In the genomic region with DNA sequence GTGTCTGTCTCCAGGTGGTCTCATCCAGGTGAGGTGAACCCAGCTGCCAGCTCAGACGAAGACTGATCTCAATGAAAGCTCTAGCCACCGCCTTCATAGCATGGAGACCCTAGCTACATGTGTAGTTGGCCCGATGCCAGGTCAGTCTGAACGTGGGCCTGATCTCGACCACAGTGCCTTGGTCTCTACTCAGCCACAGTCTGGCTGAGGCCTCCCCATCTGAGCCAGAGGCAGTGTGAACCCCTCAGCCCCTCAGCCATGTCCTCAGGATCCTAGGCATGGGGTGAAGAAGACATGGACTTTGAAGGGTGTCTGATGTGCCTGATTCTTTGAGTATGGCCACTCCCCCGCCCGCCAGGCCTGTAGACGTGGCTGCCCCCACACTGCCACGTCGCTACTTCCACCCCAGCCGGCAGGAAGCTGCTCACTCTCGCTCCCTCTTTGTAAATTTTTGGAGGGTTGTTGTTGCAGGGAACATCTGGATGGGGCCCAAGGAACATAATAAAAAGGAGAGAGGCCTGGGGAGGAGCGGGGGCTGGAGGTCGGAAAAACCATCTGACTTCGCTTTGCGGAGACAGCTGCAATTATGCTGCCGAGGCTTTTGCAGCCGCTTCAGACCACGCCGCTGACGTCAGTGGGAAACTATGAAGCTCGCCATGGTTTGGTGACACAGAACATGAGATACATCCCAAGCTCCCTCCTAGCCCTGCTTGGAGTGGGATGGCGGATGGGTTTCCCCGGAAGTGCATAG, we compare ENCODE assay signal across 8 mouse cellular contexts.
DNase-seq lines count a peak whose midpoint lies in the region; ATAC-seq lines count a peak whose summit lies in the region.

No protein-coding gene starts in this region.

- H3K9me3 ChIP-seq in forebrain, embryonic 10.5 days: no peaks in the 10 kb centered on the region
- H3K9me3 ChIP-seq in forebrain, embryonic 11.5 days (ENCODE audit: control insufficient read depth, low read length): no peaks in the 10 kb centered on the region
- no peaks in the 10 kb centered on the region for H3K9me3 ChIP-seq in intestine, embryonic 15.5 days

- 82% methylated on average over 24 of the region's 24 CpGs for WGBS in forebrain, embryonic 10.5 days
- WGBS in forebrain, embryonic 11.5 days: 77% methylated on average over 24 of the region's 24 CpGs
- 41% methylated on average over 24 of the region's 24 CpGs for WGBS in intestine, embryonic 15.5 days

- H3K27ac ChIP-seq in forebrain, embryonic 10.5 days: peak overlapping the region; percentile 60
- no peak overlapping the region for H3K27ac ChIP-seq in forebrain, embryonic 11.5 days (ENCODE audit: low read depth, low read length)
- peak overlapping the region; percentile 95 for H3K27ac ChIP-seq in intestine, embryonic 15.5 days

- DNase-seq in forebrain, embryonic 10.5 days (ENCODE audit: extremely low spot score, low spot score): no peak
- DNase-seq in forebrain, embryonic 11.5 days (ENCODE audit: low spot score): no peak
- DNase-seq in forelimb bud, embryonic 11.5 days (ENCODE audit: low read depth, low spot score): peak; percentile 79
- DNase-seq in lung, postnatal 25 days (ENCODE audit: low spot score): peak; percentile 57
- no peak for DNase-seq in cerebellum, postnatal 25 days
- no peak for DNase-seq in thymus, postnatal 14 days
- no peak for DNase-seq in cerebellum, adult 9-10 months

- ATAC-seq in forebrain, embryonic 11.5 days (replicated peaks; ENCODE audit: low FRiP score): no peak
- ATAC-seq in intestine, embryonic 15.5 days: peak; percentile 65

- no peak overlapping the region for H3K4me2 ChIP-seq in forebrain, embryonic 11.5 days (ENCODE audit: low read depth, low read length, severe bottlenecking)
- H3K4me2 ChIP-seq in intestine, embryonic 15.5 days (replicated peaks): no peak overlapping the region

- no peak overlapping the region for H3K4me3 ChIP-seq in forebrain, embryonic 10.5 days
- no peak overlapping the region for H3K4me3 ChIP-seq in forebrain, embryonic 11.5 days (ENCODE audit: low read depth, low read length)
- H3K4me3 ChIP-seq in intestine, embryonic 15.5 days (replicated peaks): no peak overlapping the region

- H3K9ac ChIP-seq in forebrain, embryonic 11.5 days (ENCODE audit: low read length): no peak overlapping the region
- H3K9ac ChIP-seq in intestine, embryonic 15.5 days: no peak overlapping the region; the same call in 1 of the 2 replicates

- H3K36me3 ChIP-seq in forebrain, embryonic 10.5 days (replicated peaks): no peaks in the 10 kb centered on the region
- H3K36me3 ChIP-seq in forebrain, embryonic 11.5 days (ENCODE audit: control insufficient read depth, insufficient read depth, low read length): no peaks in the 10 kb centered on the region
- H3K36me3 ChIP-seq in intestine, embryonic 15.5 days: no peaks in the 10 kb centered on the region

- peaks cover 38% of the 10 kb centered on the region for H3K4me1 ChIP-seq in forebrain, embryonic 10.5 days
- 0 out of 2 replicates have a peak, but pooled peaks cover 1% of the 10 kb centered on the region for H3K4me1 ChIP-seq in forebrain, embryonic 11.5 days (replicated peaks; ENCODE audit: control insufficient read depth, insufficient read depth, low read length)
- H3K4me1 ChIP-seq in intestine, embryonic 15.5 days (replicated peaks): peaks cover 28% of the 10 kb centered on the region

- no peaks in the 10 kb centered on the region for H3K27me3 ChIP-seq in forebrain, embryonic 10.5 days (ENCODE audit: poor library complexity, severe bottlenecking)
- no peaks in the 10 kb centered on the region for H3K27me3 ChIP-seq in forebrain, embryonic 11.5 days (ENCODE audit: control insufficient read depth, insufficient read depth, low read length)
- H3K27me3 ChIP-seq in intestine, embryonic 15.5 days (replicated peaks): no peaks in the 10 kb centered on the region

Comparison
In these comparisons a context has a peak if more than half of its experiments do, and no peak if none do; other contexts are left out.
1. DNase-seq: peak in forelimb bud, embryonic 11.5 days (single experiment) and lung, postnatal 25 days (single experiment); none in forebrain, embryonic 10.5 days (single experiment), forebrain, embryonic 11.5 days (single experiment), cerebellum, postnatal 25 days (0 of 2), thymus, postnatal 14 days (single experiment) and cerebellum, adult 9-10 months (single experiment).